Mouse (Mus musculus): ENCODE measurements at regions not wholly inside any gene's neighbourhood (a gene's known extent, or its start where the extent isn't known, plus 50 kb on each side); places are given as distances from the start of the nearest gene placed in this dataset.
A peak's percentile ranks its signal among the peaks of the same experiment; 100 is the strongest.

DNA sequence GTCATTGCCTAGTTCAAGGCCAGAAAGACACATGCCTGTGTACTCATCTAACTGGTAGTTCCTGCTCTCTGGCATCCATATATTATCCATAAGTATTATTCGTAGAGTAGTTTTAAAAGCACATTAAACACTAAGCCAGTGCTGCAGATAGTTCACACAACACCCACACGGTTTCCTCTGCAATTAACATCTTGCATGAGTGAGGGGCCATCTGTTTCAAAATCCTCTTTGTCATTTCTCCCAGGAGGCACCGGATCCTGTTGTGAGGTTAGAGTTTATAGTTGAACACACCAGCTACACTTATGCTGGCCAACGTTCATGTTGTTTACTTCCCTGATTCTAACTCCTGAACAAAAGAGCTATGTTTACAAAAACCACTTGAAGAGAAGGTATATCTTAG, 90.7 kb upstream of the Cmc1 start:
- TF ChIP-seq CTCF (IDR thresholded peaks at IDR 0.05; ENCODE audit: low read depth, low read length) (no peak), EP300 (IDR thresholded peaks at IDR 0.05; ENCODE audit: insufficient read depth, low read depth, low read length) (no peak), POLR2A (IDR thresholded peaks at IDR 0.05; ENCODE audit: insufficient read depth, low read length) (no peak)
- Histone ChIP-seq H3K9me3 (replicated peaks; ENCODE audit: control insufficient read depth, insufficient read depth, low read length, poor library complexity, severe bottlenecking) (0 out of 2 replicates have a peak, but pooled peaks cover 4% of the 10 kb centered on the region), H3K27ac (ENCODE audit: insufficient read depth, low read length) (no peak overlapping the region), H3K9ac (ENCODE audit: low read depth, poor library complexity, severe bottlenecking) (no peak overlapping the region), H3K4me3 (ENCODE audit: low read depth, low read length) (no peak overlapping the region), H3K27me3 (ENCODE audit: control insufficient read depth, insufficient read depth, low read length, poor library complexity, severe bottlenecking) (no peaks in the 10 kb centered on the region), H3K36me3 (ENCODE audit: control insufficient read depth, insufficient read depth, low read length, poor library complexity, severe bottlenecking) (no peaks in the 10 kb centered on the region), H3K4me1 (ENCODE audit: control insufficient read depth, insufficient read depth, low read length) (no peaks in the 10 kb centered on the region)

GRCm38 (mm10) chr9:118246820-118247628, 97.0 kb upstream of the Cmc1 start:
- H3K4me1 ChIP-seq (ENCODE audit: control insufficient read depth, insufficient read depth, low read length), result no peaks in the 10 kb centered on the region
- H3K9me3 ChIP-seq (replicated peaks; ENCODE audit: control insufficient read depth, insufficient read depth, low read length, poor library complexity, severe bottlenecking), result no peaks in the 10 kb centered on the region
- H3K27me3 ChIP-seq (ENCODE audit: control insufficient read depth, insufficient read depth, low read length, poor library complexity, severe bottlenecking), result no peaks in the 10 kb centered on the region
- TF ChIP-seq POLR2A (IDR thresholded peaks at IDR 0.05; ENCODE audit: insufficient read depth, low read length) (no peak), CTCF (IDR thresholded peaks at IDR 0.05; ENCODE audit: low read depth, low read length) (no peak)
- H3K9ac ChIP-seq (ENCODE audit: low read depth, poor library complexity, severe bottlenecking), result no peak overlapping the region
- no peak overlapping the region for H3K27ac ChIP-seq (ENCODE audit: insufficient read depth, low read length)
- H3K4me3 ChIP-seq (ENCODE audit: low read depth, low read length), result no peak overlapping the region
- no peaks in the 10 kb centered on the region for H3K36me3 ChIP-seq (ENCODE audit: control insufficient read depth, insufficient read depth, low read length, poor library complexity, severe bottlenecking)

GRCm38 (mm10) chr9:118253829-118254228, 103.9 kb upstream of the Cmc1 start:
- H3K4me3 ChIP-seq (ENCODE audit: low read depth, low read length), result no peak overlapping the region
- no peak overlapping the region for H3K27ac ChIP-seq (ENCODE audit: insufficient read depth, low read length)
- no peaks in the 10 kb centered on the region for H3K36me3 ChIP-seq (ENCODE audit: control insufficient read depth, insufficient read depth, low read length, poor library complexity, severe bottlenecking)
- H3K4me1 ChIP-seq (ENCODE audit: control insufficient read depth, insufficient read depth, low read length), result no peaks in the 10 kb centered on the region
- no peaks in the 10 kb centered on the region for H3K27me3 ChIP-seq (ENCODE audit: control insufficient read depth, insufficient read depth, low read length, poor library complexity, severe bottlenecking)
- H3K9ac ChIP-seq (ENCODE audit: low read depth, poor library complexity, severe bottlenecking), result no peak overlapping the region
- TF ChIP-seq EP300 (IDR thresholded peaks at IDR 0.05; ENCODE audit: insufficient read depth, low read depth, low read length), result no peak
- no peak for TF ChIP-seq POLR2A (IDR thresholded peaks at IDR 0.05; ENCODE audit: insufficient read depth, low read length)
- no peak for TF ChIP-seq CTCF (IDR thresholded peaks at IDR 0.05; ENCODE audit: low read depth, low read length)
- no peaks in the 10 kb centered on the region for H3K9me3 ChIP-seq (replicated peaks; ENCODE audit: control insufficient read depth, insufficient read depth, low read length, poor library complexity, severe bottlenecking)

DNA sequence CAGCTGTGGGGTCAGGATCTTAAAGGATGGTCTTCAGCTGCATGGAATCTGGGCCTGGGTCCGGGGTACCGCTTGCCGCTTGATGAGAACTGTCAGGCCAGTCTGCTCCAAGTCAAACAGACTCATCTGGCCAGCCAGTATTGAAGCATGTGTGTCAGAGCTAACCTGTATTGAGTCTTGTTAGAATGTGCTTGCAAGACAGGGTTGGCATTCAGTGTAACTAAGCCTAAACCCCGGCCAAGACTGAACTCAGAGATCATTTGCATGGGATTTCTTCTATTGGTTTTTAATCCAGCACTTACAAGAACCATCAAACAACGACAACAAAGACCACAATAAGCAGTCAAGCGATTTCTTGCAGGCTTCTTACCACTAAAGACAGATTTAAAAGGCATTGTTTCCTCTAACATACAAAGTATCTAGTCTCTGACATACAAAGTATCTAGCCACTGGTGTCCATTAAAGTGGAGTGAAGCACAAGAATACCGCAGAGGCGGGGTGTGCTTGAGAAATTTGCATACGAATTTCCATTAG, 105.3 kb upstream of the Cmc1 start:
- TF ChIP-seq POLR2A (IDR thresholded peaks at IDR 0.05; ENCODE audit: insufficient read depth, low read length) (no peak), CTCF (IDR thresholded peaks at IDR 0.05; ENCODE audit: low read depth, low read length) (no peak), EP300 (IDR thresholded peaks at IDR 0.05; ENCODE audit: insufficient read depth, low read depth, low read length) (no peak)
- no peaks in the 10 kb centered on the region for H3K36me3 ChIP-seq (ENCODE audit: control insufficient read depth, insufficient read depth, low read length, poor library complexity, severe bottlenecking)
- no peaks in the 10 kb centered on the region for H3K27me3 ChIP-seq (ENCODE audit: control insufficient read depth, insufficient read depth, low read length, poor library complexity, severe bottlenecking)
- no peak overlapping the region for H3K9ac ChIP-seq (ENCODE audit: low read depth, poor library complexity, severe bottlenecking)
- no peaks in the 10 kb centered on the region for H3K4me1 ChIP-seq (ENCODE audit: control insufficient read depth, insufficient read depth, low read length)
- H3K9me3 ChIP-seq (replicated peaks; ENCODE audit: control insufficient read depth, insufficient read depth, low read length, poor library complexity, severe bottlenecking), result no peaks in the 10 kb centered on the region
- H3K27ac ChIP-seq (ENCODE audit: insufficient read depth, low read length), result no peak overlapping the region
- no peak overlapping the region for H3K4me3 ChIP-seq (ENCODE audit: low read depth, low read length)

GRCm38 (mm10) chr9:118255751-118256266, 105.8 kb upstream of the Cmc1 start:
- no peak overlapping the region for H3K27ac ChIP-seq (ENCODE audit: insufficient read depth, low read length)
- no peak overlapping the region for H3K9ac ChIP-seq (ENCODE audit: low read depth, poor library complexity, severe bottlenecking)
- H3K27me3 ChIP-seq (ENCODE audit: control insufficient read depth, insufficient read depth, low read length, poor library complexity, severe bottlenecking), result no peaks in the 10 kb centered on the region
- no peaks in the 10 kb centered on the region for H3K9me3 ChIP-seq (replicated peaks; ENCODE audit: control insufficient read depth, insufficient read depth, low read length, poor library complexity, severe bottlenecking)
- no peaks in the 10 kb centered on the region for H3K4me1 ChIP-seq (ENCODE audit: control insufficient read depth, insufficient read depth, low read length)
- TF ChIP-seq EP300 (IDR thresholded peaks at IDR 0.05; ENCODE audit: insufficient read depth, low read depth, low read length), result 0 out of 2 replicates have a peak, but pooled peaks have one; percentile 4
- TF ChIP-seq POLR2A (IDR thresholded peaks at IDR 0.05; ENCODE audit: insufficient read depth, low read length), result no peak
- no peaks in the 10 kb centered on the region for H3K36me3 ChIP-seq (ENCODE audit: control insufficient read depth, insufficient read depth, low read length, poor library complexity, severe bottlenecking)
- no peak overlapping the region for H3K4me3 ChIP-seq (ENCODE audit: low read depth, low read length)

DNA sequence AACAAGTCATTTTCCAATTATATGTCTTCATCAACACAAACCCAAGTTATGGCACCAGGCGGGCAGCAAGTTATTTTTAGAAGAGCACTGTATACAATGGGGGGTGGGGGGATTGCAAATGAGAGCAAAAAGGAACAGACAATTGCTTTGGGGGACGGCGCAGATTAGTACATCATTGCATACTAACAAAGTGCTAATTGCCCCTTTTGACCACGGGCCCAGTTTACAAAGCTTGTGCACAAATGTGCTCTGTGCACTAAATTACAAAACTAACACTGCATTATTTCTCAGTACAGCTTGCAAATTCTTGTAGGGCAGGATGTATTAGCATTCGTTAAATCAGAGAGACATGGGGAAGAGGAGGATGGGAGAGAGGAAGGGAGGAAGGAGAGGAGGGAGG, 116.3 kb upstream of the Cmc1 start:
- H3K27ac ChIP-seq (ENCODE audit: insufficient read depth, low read length), result no peak overlapping the region
- TF ChIP-seq CTCF (IDR thresholded peaks at IDR 0.05; ENCODE audit: low read depth, low read length) (no peak), EP300 (IDR thresholded peaks at IDR 0.05; ENCODE audit: insufficient read depth, low read depth, low read length) (no peak), POLR2A (IDR thresholded peaks at IDR 0.05; ENCODE audit: insufficient read depth, low read length) (no peak)
- no peak overlapping the region for H3K4me3 ChIP-seq (ENCODE audit: low read depth, low read length)
- H3K9ac ChIP-seq (ENCODE audit: low read depth, poor library complexity, severe bottlenecking), result no peak overlapping the region
- no peaks in the 10 kb centered on the region for H3K9me3 ChIP-seq (replicated peaks; ENCODE audit: control insufficient read depth, insufficient read depth, low read length, poor library complexity, severe bottlenecking)
- no peaks in the 10 kb centered on the region for H3K36me3 ChIP-seq (ENCODE audit: control insufficient read depth, insufficient read depth, low read length, poor library complexity, severe bottlenecking)
- no peaks in the 10 kb centered on the region for H3K4me1 ChIP-seq (ENCODE audit: control insufficient read depth, insufficient read depth, low read length)
- no peaks in the 10 kb centered on the region for H3K27me3 ChIP-seq (ENCODE audit: control insufficient read depth, insufficient read depth, low read length, poor library complexity, severe bottlenecking)
